Mouse (Mus musculus): ENCODE measurements around the gene Dcakd. TPM values are rescaled to one million over a fixed set of nuclear protein-coding genes. Genes with fewer than 3 reads are reported as not detected.
A peak's percentile ranks its signal among the peaks of the same experiment; 100 is the strongest.

Gene Dcakd
- polyA plus RNA-seq, 1 experiment from 2014 or later: 323 TPM

DNA sequence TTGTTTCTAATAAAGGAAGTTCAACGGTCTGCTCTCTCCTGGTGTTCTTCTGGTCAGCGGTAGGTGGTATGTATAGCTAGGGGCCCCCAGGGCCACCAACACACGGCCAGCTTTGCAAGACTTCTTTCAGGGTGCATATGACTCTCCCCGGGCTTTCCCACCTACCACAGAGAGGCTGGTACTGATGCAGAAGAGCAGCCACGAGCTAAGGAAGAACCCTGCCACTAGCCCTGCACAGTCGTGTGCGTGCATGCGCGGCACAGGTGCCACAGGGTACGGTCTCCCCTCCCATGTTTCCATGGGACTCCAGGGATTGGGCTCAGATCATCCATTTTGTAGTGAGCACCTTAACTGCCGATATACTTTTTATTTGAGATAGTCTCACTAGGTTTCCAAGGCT is 40.8 kb upstream of the Dcakd start:
- peaks cover 14% of the 10 kb centered on the region for H3K36me3 ChIP-seq (ENCODE audit: control insufficient read depth, insufficient read depth, low read length)
- H3K27ac ChIP-seq (ENCODE audit: low read depth, low read length): no peak overlapping the region
- no peak overlapping the region for H3K9ac ChIP-seq (ENCODE audit: low read length)
- no peak overlapping the region for H3K4me2 ChIP-seq (ENCODE audit: low read depth)
- H3K4me1 ChIP-seq (ENCODE audit: control insufficient read depth, insufficient read depth, low read length): no peaks in the 10 kb centered on the region
- no peak for ATAC-seq (ENCODE audit: insufficient read depth, low FRiP score, low TSS enrichment)
- 95% methylated on average over 11 of the region's 11 CpGs for WGBS
- H3K4me3 ChIP-seq (ENCODE audit: low read depth, low read length): no peak overlapping the region
- H3K9me3 ChIP-seq (ENCODE audit: control insufficient read depth, low read length): no peaks in the 10 kb centered on the region
- no peaks in the 10 kb centered on the region for H3K27me3 ChIP-seq (ENCODE audit: control insufficient read depth, insufficient read depth, low read length)
- no peak for DNase-seq (ENCODE audit: low spot score)

DNA sequence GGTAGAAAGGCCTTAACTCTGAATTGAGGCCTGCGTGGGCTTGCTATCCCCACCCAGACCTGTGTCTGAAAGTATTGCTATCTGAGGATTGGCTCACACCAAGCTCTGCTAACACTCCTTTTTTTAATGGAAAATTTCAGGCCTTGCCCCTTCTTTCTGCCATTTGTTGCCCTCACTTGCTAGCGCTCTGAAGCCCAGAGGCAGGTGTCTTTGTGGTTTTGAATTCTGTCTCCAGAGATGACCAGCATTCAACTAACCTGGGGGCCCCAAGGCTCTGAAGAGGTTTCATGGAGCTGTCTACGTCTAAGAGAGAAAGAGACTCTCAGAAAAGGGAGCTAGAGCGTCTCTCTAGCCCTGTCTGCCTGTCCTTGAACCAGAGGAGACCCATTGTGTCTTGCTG is 40.1 kb upstream of the Dcakd start:
- no peak for DNase-seq (ENCODE audit: low spot score)
- 91% methylated on average over 4 of the region's 4 CpGs for WGBS
- H3K9me3 ChIP-seq (ENCODE audit: control insufficient read depth, low read length): no peaks in the 10 kb centered on the region
- H3K27ac ChIP-seq (ENCODE audit: low read depth, low read length): no peak overlapping the region
- H3K4me3 ChIP-seq (ENCODE audit: low read depth, low read length): no peak overlapping the region
- no peak overlapping the region for H3K9ac ChIP-seq (ENCODE audit: low read length)
- peaks cover 16% of the 10 kb centered on the region for H3K36me3 ChIP-seq (ENCODE audit: control insufficient read depth, insufficient read depth, low read length)
- H3K27me3 ChIP-seq (ENCODE audit: control insufficient read depth, insufficient read depth, low read length): no peaks in the 10 kb centered on the region
- no peaks in the 10 kb centered on the region for H3K4me1 ChIP-seq (ENCODE audit: control insufficient read depth, insufficient read depth, low read length)
- no peak for ATAC-seq (ENCODE audit: insufficient read depth, low FRiP score, low TSS enrichment)
- no peak overlapping the region for H3K4me2 ChIP-seq (ENCODE audit: low read depth)

DNA sequence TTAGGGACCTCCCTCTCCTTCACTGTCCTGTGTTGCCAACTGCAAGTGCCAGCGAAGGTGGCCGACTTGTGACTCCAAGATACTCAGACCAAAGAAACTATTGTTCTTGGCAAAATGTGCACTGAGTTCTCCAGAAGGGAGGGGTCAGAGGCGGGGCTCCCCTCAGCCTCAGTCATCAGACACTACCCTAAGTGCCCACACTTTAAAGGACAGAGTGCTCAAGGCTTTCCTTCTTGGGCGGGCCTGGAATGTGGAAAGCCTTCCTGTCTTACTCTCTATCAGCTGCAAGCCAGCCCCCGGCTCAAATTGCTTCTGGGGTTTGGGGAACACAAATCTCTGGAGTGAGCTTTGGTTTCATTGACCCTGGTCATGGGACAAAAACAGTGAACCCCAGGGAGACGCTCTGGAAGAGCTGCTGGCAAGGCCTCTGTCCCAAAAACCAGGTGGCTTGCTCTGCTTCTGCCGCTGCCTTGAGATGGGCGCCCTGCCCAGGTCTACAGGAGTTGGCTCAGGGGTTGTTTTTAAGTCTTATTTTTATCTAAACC is 39.4 kb upstream of the Dcakd start:
- ATAC-seq (ENCODE audit: insufficient read depth, low FRiP score, low TSS enrichment) (no peak), DNase-seq (ENCODE audit: low spot score) (no peak)
- Histone ChIP-seq H3K9ac (ENCODE audit: low read length) (no peak overlapping the region), H3K9me3 (ENCODE audit: control insufficient read depth, low read length) (no peaks in the 10 kb centered on the region), H3K27me3 (ENCODE audit: control insufficient read depth, insufficient read depth, low read length) (no peaks in the 10 kb centered on the region), H3K4me2 (ENCODE audit: low read depth) (no peak overlapping the region), H3K27ac (ENCODE audit: low read depth, low read length) (no peak overlapping the region), H3K4me1 (ENCODE audit: control insufficient read depth, insufficient read depth, low read length) (no peaks in the 10 kb centered on the region), H3K4me3 (ENCODE audit: low read depth, low read length) (no peak overlapping the region), H3K36me3 (ENCODE audit: control insufficient read depth, insufficient read depth, low read length) (peaks cover 18% of the 10 kb centered on the region)
- WGBS: 81% methylated on average over 8 of the region's 8 CpGs

DNA sequence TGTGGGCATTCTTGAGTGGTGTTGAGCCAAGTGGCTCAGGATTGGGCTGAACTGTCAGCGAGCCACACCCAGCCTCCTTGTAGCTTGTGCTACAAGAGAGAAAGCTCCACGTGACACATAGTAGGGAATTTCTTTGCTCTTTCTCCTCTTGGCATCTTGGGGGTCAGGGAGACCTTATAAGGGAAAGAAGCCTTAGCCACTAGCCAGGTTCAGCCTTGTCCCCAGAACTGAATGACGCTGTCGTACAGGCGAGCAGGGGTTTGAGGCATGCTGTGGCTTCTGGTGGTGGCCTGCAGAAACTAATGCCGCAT is 38.9 kb upstream of the Dcakd start:
- Histone ChIP-seq H3K36me3 (ENCODE audit: control insufficient read depth, insufficient read depth, low read length) (peaks cover 18% of the 10 kb centered on the region), H3K27me3 (ENCODE audit: control insufficient read depth, insufficient read depth, low read length) (no peaks in the 10 kb centered on the region), H3K9me3 (ENCODE audit: control insufficient read depth, low read length) (no peaks in the 10 kb centered on the region), H3K9ac (ENCODE audit: low read length) (no peak overlapping the region), H3K4me2 (ENCODE audit: low read depth) (no peak overlapping the region), H3K4me1 (ENCODE audit: control insufficient read depth, insufficient read depth, low read length) (no peaks in the 10 kb centered on the region), H3K4me3 (ENCODE audit: low read depth, low read length) (no peak overlapping the region), H3K27ac (ENCODE audit: low read depth, low read length) (no peak overlapping the region)
- DNase-seq (ENCODE audit: low spot score): no peak
- no peak for ATAC-seq (ENCODE audit: insufficient read depth, low FRiP score, low TSS enrichment)
- WGBS: 91% methylated on average over 6 of the region's 6 CpGs

DNA sequence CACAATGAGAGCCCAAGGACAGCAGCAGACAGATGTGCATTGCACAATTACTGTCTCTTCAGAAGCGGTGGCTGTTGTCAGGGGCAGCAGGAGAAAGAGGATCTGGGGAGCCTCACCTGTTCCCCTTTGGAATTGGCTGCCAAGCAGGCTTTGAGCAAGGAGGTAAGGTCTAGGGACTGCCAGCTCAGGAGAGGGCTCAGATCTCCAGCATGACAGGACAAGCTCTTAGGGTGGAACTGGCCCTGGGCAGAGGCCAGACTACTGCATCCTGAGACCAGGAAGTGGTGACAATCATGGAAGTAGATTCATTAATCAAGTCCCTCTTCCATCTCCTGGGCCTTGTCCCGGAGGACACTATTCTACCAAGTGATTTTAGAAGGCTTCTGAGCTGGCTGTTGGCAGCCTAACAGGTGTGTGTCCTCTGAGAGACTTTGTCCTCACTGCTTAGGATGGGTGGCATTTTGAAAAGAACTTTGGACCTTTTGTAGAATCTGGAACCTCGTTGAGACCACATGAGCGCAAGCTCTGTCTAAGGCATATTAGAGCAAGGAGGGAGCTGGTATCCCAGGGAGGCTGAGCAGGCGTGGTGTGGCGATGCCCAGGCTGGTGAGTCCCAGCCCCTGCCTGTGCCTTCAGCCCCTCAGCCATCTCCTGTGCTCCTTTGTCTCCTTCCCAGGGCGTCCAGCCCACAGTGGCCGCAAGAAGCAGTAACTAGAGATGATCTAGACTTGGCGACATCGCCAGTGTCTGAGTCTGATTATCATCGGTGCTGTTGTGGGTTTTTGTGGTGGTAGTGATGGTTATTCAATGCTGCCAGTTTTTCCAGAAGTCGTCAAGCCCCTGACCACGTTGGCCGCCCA is 38.3 kb upstream of the Dcakd start:
- H3K36me3 ChIP-seq (ENCODE audit: control insufficient read depth, insufficient read depth, low read length): peaks cover 18% of the 10 kb centered on the region

DNA sequence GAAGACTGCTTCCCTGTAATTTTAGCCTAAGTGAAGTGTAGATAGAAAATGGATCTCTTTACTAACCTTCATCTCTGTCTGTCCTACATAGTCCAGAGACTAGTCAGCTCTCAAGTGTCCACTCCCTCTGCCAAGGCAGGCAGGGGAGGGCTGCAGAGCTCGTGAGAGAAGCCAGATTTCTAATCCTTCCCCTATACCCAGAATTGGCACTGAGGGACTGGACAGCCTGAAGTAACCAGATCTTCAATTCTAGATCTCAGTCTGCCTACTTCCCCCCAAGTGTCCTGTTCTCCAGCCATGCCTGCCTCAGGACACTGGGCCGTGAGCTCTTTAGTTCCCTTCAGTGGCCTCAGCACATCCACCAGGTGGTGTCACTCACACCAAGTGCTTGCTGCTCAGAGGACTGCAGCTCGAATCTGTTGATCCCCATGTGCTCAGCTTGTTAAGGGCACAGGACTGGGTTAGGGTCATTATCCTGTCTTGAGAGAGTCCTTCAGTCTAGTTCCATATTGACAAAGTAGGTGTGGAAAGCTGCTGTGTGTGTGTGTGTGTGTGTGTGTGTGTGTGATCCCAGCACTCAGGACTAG is 30.5 kb upstream of the Dcakd start:
- DNase-seq (ENCODE audit: low spot score) (no peak), ATAC-seq (ENCODE audit: insufficient read depth, low FRiP score, low TSS enrichment) (no peak)
- Histone ChIP-seq H3K4me1 (ENCODE audit: control insufficient read depth, insufficient read depth, low read length) (no peaks in the 10 kb centered on the region), H3K9ac (ENCODE audit: low read length) (no peak overlapping the region), H3K27me3 (ENCODE audit: control insufficient read depth, insufficient read depth, low read length) (no peaks in the 10 kb centered on the region), H3K9me3 (ENCODE audit: control insufficient read depth, low read length) (no peaks in the 10 kb centered on the region), H3K4me2 (ENCODE audit: low read depth) (no peak overlapping the region), H3K27ac (ENCODE audit: low read depth, low read length) (no peak overlapping the region), H3K4me3 (ENCODE audit: low read depth, low read length) (no peak overlapping the region), H3K36me3 (ENCODE audit: control insufficient read depth, insufficient read depth, low read length) (peaks cover 19% of the 10 kb centered on the region)
- 77% methylated on average over 3 of the region's 3 CpGs for WGBS

More for the DNA sequence above, 38.3 kb upstream of the Dcakd start:
- no peak overlapping the region for H3K27ac ChIP-seq (ENCODE audit: low read depth, low read length)
- WGBS: 96% methylated on average over 14 of the region's 14 CpGs
- H3K9ac ChIP-seq (ENCODE audit: low read length): no peak overlapping the region
- H3K4me3 ChIP-seq (ENCODE audit: low read depth, low read length): no peak overlapping the region
- no peaks in the 10 kb centered on the region for H3K4me1 ChIP-seq (ENCODE audit: control insufficient read depth, insufficient read depth, low read length)
- H3K27me3 ChIP-seq (ENCODE audit: control insufficient read depth, insufficient read depth, low read length): no peaks in the 10 kb centered on the region
- H3K9me3 ChIP-seq (ENCODE audit: control insufficient read depth, low read length): no peaks in the 10 kb centered on the region
- DNase-seq (ENCODE audit: low spot score): no peak
- no peak overlapping the region for H3K4me2 ChIP-seq (ENCODE audit: low read depth)
- ATAC-seq (ENCODE audit: insufficient read depth, low FRiP score, low TSS enrichment): no peak

DNA sequence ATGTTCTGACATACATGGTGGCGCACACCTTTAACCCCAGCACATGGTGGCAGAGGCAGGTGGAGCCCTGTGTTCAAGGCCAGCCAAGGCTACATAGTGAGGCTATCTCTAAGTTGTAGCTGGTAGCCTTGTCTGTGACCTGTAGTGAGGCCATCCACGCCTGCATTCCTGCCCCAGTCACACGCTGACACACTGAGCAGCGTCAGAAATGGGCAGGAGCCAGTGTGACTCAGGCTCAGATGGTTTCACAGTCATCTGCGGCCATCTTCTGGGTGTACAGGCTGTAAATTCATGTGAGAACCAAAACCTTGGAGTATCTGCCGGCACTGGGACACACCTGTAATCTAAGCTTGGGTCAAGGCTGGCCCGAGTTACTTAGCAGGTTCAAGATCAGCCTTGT is 28.5 kb upstream of the Dcakd start:
- H3K4me1 ChIP-seq (ENCODE audit: control insufficient read depth, insufficient read depth, low read length): no peaks in the 10 kb centered on the region
- ATAC-seq (ENCODE audit: insufficient read depth, low FRiP score, low TSS enrichment) (no peak), DNase-seq (ENCODE audit: low spot score) (no peak)
- no peaks in the 10 kb centered on the region for H3K9me3 ChIP-seq (ENCODE audit: control insufficient read depth, low read length)
- H3K9ac ChIP-seq (ENCODE audit: low read length): no peak overlapping the region
- H3K27me3 ChIP-seq (ENCODE audit: control insufficient read depth, insufficient read depth, low read length): no peaks in the 10 kb centered on the region
- WGBS: 97% methylated on average over 7 of the region's 7 CpGs
- peaks cover 21% of the 10 kb centered on the region for H3K36me3 ChIP-seq (ENCODE audit: control insufficient read depth, insufficient read depth, low read length)
- H3K4me2 ChIP-seq (ENCODE audit: low read depth): no peak overlapping the region
- H3K4me3 ChIP-seq (ENCODE audit: low read depth, low read length): no peak overlapping the region
- H3K27ac ChIP-seq (ENCODE audit: low read depth, low read length): no peak overlapping the region

DNA sequence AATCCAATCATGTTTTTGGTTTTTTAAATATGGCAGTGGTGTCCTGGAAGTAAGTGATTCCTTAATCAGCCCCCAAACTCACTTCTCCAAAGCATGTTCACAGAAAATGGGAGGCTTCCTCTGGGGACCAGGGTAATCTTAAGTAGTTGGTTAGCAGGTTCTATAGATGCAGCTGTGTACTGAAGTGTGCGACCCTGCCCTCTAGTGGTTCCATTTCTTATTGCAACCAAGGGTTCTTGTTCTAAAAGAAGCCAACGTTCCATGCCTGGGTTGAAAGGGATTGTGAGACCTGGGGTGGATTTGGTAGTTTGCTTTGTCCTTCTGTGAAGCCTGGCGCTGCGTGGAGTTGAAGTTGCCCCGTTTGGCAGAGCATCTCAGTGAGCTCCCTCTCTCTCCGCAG is 26.7 kb upstream of the Dcakd start:
- H3K4me3 ChIP-seq (ENCODE audit: low read depth, low read length): no peak overlapping the region
- ATAC-seq (ENCODE audit: insufficient read depth, low FRiP score, low TSS enrichment) (no peak), DNase-seq (ENCODE audit: low spot score) (peak; percentile 68)
- no peaks in the 10 kb centered on the region for H3K4me1 ChIP-seq (ENCODE audit: control insufficient read depth, insufficient read depth, low read length)
- no peak overlapping the region for H3K4me2 ChIP-seq (ENCODE audit: low read depth)
- H3K36me3 ChIP-seq (ENCODE audit: control insufficient read depth, insufficient read depth, low read length): peaks cover 19% of the 10 kb centered on the region
- 53% methylated on average over 6 of the region's 6 CpGs for WGBS
- no peak overlapping the region for H3K27ac ChIP-seq (ENCODE audit: low read depth, low read length)
- no peak overlapping the region for H3K9ac ChIP-seq (ENCODE audit: low read length)
- H3K9me3 ChIP-seq (ENCODE audit: control insufficient read depth, low read length): no peaks in the 10 kb centered on the region
- H3K27me3 ChIP-seq (ENCODE audit: control insufficient read depth, insufficient read depth, low read length): no peaks in the 10 kb centered on the region

Data from neural tube, embryonic 11.5 days (tissue).